Mouse (Mus musculus): ENCODE measurements around the gene Vsig2. TPM values are rescaled to one million over a fixed set of nuclear protein-coding genes. Genes with fewer than 3 reads are reported as not detected.

The Vsig2 gene
- polyA plus RNA-seq, 1 experiment from 2014 or later: 0.56 TPM

DNA sequence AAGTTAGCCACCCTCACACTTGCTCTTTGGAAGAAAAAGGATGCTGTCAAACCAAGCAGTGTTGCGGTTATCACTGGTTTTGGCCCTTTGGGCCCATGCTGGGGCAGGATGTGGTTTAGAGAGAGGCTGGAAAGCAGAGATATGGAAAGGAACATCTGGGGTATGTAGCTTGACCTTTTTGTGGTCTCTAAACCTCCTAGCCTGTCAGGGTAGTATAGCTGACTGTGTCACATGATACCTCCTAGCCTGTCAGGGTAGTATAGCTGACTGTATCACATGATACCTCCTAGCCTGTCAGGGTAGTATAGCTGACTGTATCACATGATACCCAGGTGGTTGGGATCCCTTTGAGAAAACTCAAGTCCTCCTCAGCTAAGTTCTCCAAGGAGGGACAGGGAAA lies 15.2 kb downstream of the Vsig2 start:
- Histone ChIP-seq H3K4me2 (replicated peaks) (no peak overlapping the region), H3K27me3 (peaks cover 69% of the 10 kb centered on the region)
- 94% methylated on average over 1 of the region's 1 CpGs for WGBS

DNA sequence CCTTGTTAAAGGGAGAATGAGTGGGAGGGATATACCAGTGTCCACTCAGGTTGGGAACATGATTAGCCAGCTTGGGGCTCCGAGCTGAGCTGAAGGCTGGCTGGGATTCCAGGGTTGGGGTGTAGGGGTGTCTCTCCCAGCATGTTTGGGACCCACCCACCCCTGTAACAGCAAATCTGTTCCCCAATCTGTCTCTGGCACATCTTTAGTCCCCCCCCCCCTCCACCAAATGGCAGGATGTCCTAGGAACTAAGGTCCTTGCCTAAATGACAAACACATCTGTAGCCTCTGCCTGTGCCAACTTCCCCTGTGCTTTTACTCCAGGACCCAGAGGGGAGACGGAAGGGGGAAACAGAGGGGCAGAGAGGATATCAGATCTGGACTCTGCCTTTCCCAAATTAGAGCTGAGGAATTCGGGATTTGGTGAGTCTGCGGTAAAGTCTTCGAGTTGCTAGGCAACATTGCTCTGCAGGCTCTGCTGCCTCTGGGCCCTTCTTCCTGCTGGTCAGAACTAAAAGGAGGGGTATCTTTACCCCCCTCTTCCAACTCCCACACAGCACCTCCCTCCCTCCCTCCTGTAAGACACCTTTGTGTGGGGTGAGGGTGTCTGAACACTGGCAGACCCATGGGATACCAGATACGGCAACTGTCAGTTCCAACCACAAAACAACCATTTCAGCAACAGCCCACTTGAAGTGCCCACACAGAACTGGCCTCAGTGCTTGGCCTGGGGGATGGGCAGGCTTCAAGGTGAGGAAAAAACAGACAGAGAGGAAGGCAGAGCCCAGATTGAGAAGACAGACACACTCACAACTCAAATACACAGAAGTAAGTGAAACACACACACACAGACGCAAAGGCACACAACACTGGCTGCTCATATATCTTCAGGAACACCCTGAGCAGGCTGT lies 16.0 kb downstream of the Vsig2 start, which contains the start of gene Siae:
Siae (plus strand) TSS at position 861 of the 911 bp plus-strand sequence.
- H3K4me3 ChIP-seq: no peak within 1 kb of the TSS
- H3K27me3 ChIP-seq: peaks cover 61% of the 10 kb centered on the region
- no peak within 1 kb of the TSS for H3K4me2 ChIP-seq (replicated peaks)
- no peaks in the 10 kb centered on the region for H3K9me3 ChIP-seq
- H3K36me3 ChIP-seq: no peaks in the 10 kb centered on the region
- no peak within 1 kb of the TSS for H3K9ac ChIP-seq (replicated peaks)
- H3K4me1 ChIP-seq: peaks cover 22% of the 10 kb centered on the region
- no peak within 1 kb of the TSS for H3K27ac ChIP-seq (replicated peaks)
- ATAC-seq (ENCODE audit: low FRiP score, low read depth): no peak
- WGBS: 19% methylated on average over 7 of the region's 7 CpGs

More for the DNA sequence above, 15.2 kb downstream of the Vsig2 start:
- Histone ChIP-seq H3K27ac (replicated peaks) (no peak overlapping the region), H3K4me3 (no peak overlapping the region), H3K9me3 (no peaks in the 10 kb centered on the region), H3K4me1 (peaks cover 22% of the 10 kb centered on the region), H3K9ac (replicated peaks) (no peak overlapping the region), H3K36me3 (no peaks in the 10 kb centered on the region)
- no peak for ATAC-seq (ENCODE audit: low FRiP score, low read depth)

GRCm38 (mm10) chr9:37556366-37556765 lies 17.3 kb downstream of the Vsig2 start:
- Histone ChIP-seq H3K9ac (replicated peaks) (no peak overlapping the region), H3K4me3 (no peak overlapping the region), H3K27ac (replicated peaks) (no peak overlapping the region), H3K36me3 (no peaks in the 10 kb centered on the region), H3K27me3 (peaks cover 48% of the 10 kb centered on the region), H3K9me3 (no peaks in the 10 kb centered on the region), H3K4me2 (replicated peaks) (no peak overlapping the region), H3K4me1 (peaks cover 22% of the 10 kb centered on the region)
- ATAC-seq (ENCODE audit: low FRiP score, low read depth): no peak
- WGBS: 78% methylated on average over 3 of the region's 3 CpGs

DNA sequence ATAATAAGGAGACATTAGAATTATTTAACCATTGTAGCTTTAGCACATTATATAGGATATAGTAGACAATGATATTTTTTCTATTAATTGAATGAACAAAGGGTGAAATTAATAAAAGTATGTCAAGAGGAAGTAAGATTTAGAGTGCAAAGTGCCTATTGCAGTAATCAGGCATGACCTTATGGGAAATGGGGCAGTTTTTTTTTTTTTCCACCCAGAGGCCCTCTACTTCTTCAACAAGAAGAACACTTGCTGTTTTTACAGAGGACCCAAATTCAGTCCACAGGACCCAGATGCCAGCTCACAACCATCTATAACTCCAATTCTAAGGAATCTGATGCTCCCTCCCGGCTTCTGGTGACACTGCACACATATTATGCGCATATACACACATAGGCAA lies 21.6 kb downstream of the Vsig2 start:
- H3K9me3 ChIP-seq: no peaks in the 10 kb centered on the region
- no peak overlapping the region for H3K4me2 ChIP-seq (replicated peaks)
- no peaks in the 10 kb centered on the region for H3K4me1 ChIP-seq
- 69% methylated on average over 2 of the region's 2 CpGs for WGBS
- H3K36me3 ChIP-seq: no peaks in the 10 kb centered on the region
- H3K9ac ChIP-seq (replicated peaks): no peak overlapping the region
- no peak overlapping the region for H3K27ac ChIP-seq (replicated peaks)
- ATAC-seq (ENCODE audit: low FRiP score, low read depth): no peak
- no peak overlapping the region for H3K4me3 ChIP-seq
- H3K27me3 ChIP-seq: peaks cover 6% of the 10 kb centered on the region

GRCm38 (mm10) chr9:37563805-37564204 lies 24.8 kb downstream of the Vsig2 start:
- Histone ChIP-seq H3K27me3 (no peaks in the 10 kb centered on the region), H3K36me3 (no peaks in the 10 kb centered on the region), H3K27ac (replicated peaks) (no peak overlapping the region), H3K4me3 (no peak overlapping the region), H3K4me1 (peaks cover 5% of the 10 kb centered on the region; the same call in 1 of the 2 replicates), H3K4me2 (replicated peaks) (no peak overlapping the region), H3K9ac (replicated peaks) (no peak overlapping the region), H3K9me3 (no peaks in the 10 kb centered on the region)
- 61% methylated on average over 1 of the region's 1 CpGs for WGBS
- no peak for ATAC-seq (ENCODE audit: low FRiP score, low read depth)

- no peaks in the 10 kb centered on the region for H3K9me3 ChIP-seq
- H3K4me1 ChIP-seq: peaks cover 5% of the 10 kb centered on the region; the same call in 1 of the 2 replicates
- H3K27ac ChIP-seq (replicated peaks): no peak overlapping the region
- H3K4me3 ChIP-seq: no peak overlapping the region
- no peak overlapping the region for H3K9ac ChIP-seq (replicated peaks)
- no peak for ATAC-seq (ENCODE audit: low FRiP score, low read depth)
- no peaks in the 10 kb centered on the region for H3K36me3 ChIP-seq
- WGBS: 90% methylated on average over 2 of the region's 2 CpGs
- H3K27me3 ChIP-seq: no peaks in the 10 kb centered on the region
- no peak overlapping the region for H3K4me2 ChIP-seq (replicated peaks)
Observed at GRCm38 (mm10) chr9:37567019-37567418, 28.0 kb downstream of the Vsig2 start.

GRCm38 (mm10) chr9:37567454-37567853 lies 28.4 kb downstream of the Vsig2 start:
- Histone ChIP-seq H3K36me3 (no peaks in the 10 kb centered on the region), H3K9me3 (no peaks in the 10 kb centered on the region), H3K9ac (replicated peaks) (no peak overlapping the region), H3K4me3 (no peak overlapping the region), H3K4me2 (replicated peaks) (no peak overlapping the region), H3K27ac (replicated peaks) (no peak overlapping the region), H3K4me1 (peaks cover 5% of the 10 kb centered on the region; the same call in 1 of the 2 replicates), H3K27me3 (no peaks in the 10 kb centered on the region)
- no peak for ATAC-seq (ENCODE audit: low FRiP score, low read depth)
- WGBS: 66% methylated on average over 5 of the region's 5 CpGs

DNA sequence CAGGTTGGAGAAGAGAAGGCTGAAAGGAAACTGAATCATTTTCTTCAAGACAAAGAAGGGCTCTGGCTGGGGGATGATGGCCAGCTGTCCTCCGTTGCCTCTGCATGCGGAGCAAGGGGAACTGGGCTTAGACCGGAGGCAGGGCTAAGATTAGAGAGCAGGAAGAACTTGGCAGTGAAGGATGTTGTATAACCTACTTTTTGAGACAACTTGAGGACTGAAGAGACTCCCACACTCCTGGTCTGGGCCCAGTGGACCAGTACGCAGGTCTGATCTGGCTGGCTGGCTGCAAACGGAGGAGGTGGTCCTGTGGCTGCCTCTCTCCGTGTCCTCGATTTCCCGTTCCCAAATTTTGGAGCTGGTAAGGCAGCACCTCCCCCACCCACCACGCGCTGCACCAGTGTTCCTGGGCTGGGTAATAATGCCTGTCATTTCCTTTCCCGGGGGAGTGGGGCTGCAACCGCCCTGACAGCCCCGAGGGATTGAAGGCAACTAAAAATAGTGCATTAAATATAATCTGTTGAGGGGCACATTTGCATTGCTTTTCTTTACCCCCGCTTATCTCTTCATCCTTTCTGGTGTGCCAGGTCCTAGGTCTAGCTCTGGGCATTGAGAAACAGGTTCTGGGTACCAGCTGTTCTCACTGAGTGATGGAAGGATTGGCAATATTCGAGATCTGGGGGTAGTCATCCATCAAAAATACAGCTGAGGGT lies 29.0 kb downstream of the Vsig2 start:
- no peak overlapping the region for H3K27ac ChIP-seq (replicated peaks)
- no peaks in the 10 kb centered on the region for H3K36me3 ChIP-seq
- H3K4me3 ChIP-seq: no peak overlapping the region
- no peaks in the 10 kb centered on the region for H3K27me3 ChIP-seq
- WGBS: 51% methylated on average over 15 of the region's 15 CpGs
- no peak overlapping the region for H3K9ac ChIP-seq (replicated peaks)
- H3K4me2 ChIP-seq (replicated peaks): no peak overlapping the region
- H3K4me1 ChIP-seq: peaks cover 5% of the 10 kb centered on the region; the same call in 1 of the 2 replicates
- no peaks in the 10 kb centered on the region for H3K9me3 ChIP-seq
- peak; percentile 16; the same call in 1 of the 2 replicates for ATAC-seq (ENCODE audit: low FRiP score, low read depth)

DNA sequence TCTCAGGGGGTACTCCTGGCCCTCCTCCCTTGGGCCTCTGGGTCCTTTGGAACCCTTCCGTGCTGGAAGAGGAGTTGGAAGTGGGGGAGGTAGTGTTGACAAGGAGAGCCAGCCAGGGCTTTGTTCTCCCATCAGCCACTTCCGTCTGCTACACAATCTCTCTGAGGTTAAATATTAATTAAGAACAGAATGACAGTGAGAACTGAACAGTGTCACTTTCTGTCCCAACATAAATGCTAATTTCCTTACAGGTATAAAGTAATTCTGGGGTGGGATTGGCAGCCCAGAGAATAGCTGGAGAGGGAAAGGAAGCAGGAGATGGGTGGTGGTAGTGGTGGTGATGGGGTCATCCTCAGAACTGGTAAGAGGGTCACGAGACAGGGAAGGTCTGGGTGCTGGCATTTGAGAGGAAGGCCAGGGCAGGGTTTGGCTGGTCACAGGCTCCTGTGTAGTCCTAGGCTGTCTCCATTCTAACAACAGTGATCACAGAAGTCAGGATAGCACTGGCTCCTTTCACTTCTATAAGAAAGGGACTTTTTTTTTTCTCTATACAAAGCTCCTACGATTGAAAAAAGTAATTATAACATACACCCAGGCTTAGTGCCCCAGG lies 29.7 kb downstream of the Vsig2 start:
- H3K4me3 ChIP-seq: no peak overlapping the region
- H3K27me3 ChIP-seq: no peaks in the 10 kb centered on the region
- H3K36me3 ChIP-seq: no peaks in the 10 kb centered on the region
- H3K4me1 ChIP-seq: peaks cover 5% of the 10 kb centered on the region; the same call in 1 of the 2 replicates
- WGBS: 56% methylated on average over 4 of the region's 4 CpGs
- no peaks in the 10 kb centered on the region for H3K9me3 ChIP-seq
- ATAC-seq (ENCODE audit: low FRiP score, low read depth): no peak
- H3K4me2 ChIP-seq (replicated peaks): no peak overlapping the region
- H3K9ac ChIP-seq (replicated peaks): no peak overlapping the region
- H3K27ac ChIP-seq (replicated peaks): no peak overlapping the region

DNA sequence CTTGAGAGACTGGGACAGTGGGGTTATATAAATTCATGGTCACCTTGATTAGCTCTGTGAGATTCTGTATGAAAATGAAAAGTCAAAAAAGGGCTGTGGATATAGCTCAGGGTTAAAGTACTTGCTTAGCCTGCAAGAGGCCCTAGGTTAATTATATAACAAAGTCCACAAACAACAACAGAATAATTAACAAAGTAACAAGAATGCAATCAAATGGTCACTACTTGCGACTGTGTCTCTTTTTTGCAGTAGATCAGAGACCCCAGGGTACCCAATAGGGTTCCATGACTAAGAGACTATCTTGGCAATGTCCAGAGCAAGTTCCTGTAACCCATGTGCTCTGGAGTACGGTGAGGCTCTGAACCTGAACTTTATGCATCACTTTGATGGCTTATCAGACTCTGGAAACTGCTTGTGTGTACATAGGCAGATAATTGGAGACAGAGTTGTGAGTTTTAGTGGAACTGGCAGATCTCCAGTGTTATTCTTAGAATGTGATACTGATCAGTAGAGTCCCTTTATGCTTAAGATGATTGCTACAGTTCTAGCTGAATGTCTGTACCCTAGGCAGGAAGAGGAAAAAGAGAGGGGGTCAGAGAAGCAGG lies 30.3 kb downstream of the Vsig2 start:
- H3K9ac ChIP-seq (replicated peaks): no peak overlapping the region
- no peak overlapping the region for H3K4me3 ChIP-seq
- H3K4me1 ChIP-seq: peaks cover 5% of the 10 kb centered on the region; the same call in 1 of the 2 replicates
- no peaks in the 10 kb centered on the region for H3K27me3 ChIP-seq
- no peaks in the 10 kb centered on the region for H3K9me3 ChIP-seq
- H3K27ac ChIP-seq (replicated peaks): no peak overlapping the region
- no peak overlapping the region for H3K4me2 ChIP-seq (replicated peaks)
- H3K36me3 ChIP-seq: no peaks in the 10 kb centered on the region
- 80% methylated on average over 2 of the region's 2 CpGs for WGBS
- no peak for ATAC-seq (ENCODE audit: low FRiP score, low read depth)

DNA sequence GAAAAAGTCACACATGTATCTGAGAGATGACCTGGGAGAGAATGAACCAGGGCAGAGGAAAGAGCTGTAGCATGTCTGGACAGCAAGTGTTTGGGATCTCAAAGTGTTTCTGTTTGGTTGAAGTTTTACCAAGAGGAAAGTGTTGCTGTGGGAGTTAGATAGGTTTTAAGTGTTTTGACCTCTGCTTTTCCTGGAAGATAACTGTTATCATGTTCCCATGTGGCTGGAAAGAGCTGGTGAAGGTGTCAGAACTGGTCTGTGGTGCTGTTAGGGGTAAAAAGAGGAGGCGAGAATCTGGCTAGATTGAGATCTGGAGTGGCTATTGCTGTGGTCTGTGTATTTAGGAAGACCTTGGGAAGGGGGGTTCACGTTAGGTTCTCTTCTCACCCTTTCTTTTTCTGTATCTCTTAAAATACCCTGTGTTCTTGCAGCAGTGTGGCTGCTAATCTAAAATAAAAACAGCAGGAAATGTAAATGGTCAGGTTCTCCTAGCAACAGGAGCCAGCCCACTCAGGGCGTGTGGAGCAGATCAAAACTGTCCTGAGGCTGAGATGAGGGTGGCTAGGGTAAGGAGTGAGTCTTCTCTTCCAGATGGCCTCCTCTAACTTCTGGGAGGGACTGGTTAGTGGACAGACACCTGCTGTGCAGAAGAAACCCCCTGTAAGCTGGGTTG lies 33.3 kb downstream of the Vsig2 start:
- no peaks in the 10 kb centered on the region for H3K36me3 ChIP-seq
- H3K27me3 ChIP-seq: no peaks in the 10 kb centered on the region
- H3K4me1 ChIP-seq: peaks cover 13% of the 10 kb centered on the region
- no peak overlapping the region for H3K9ac ChIP-seq (replicated peaks)
- no peak overlapping the region for H3K4me2 ChIP-seq (replicated peaks)
- no peak overlapping the region for H3K4me3 ChIP-seq
- WGBS: 58% methylated on average over 3 of the region's 3 CpGs
- no peak overlapping the region for H3K27ac ChIP-seq (replicated peaks)
- ATAC-seq (ENCODE audit: low FRiP score, low read depth): no peak
- H3K9me3 ChIP-seq: no peaks in the 10 kb centered on the region
